Mouse (Mus musculus): ENCODE measurements at regions not wholly inside any gene's neighbourhood (a gene's known extent, or its start where the extent isn't known, plus 50 kb on each side); places are given as distances from the start of the nearest gene placed in this dataset.

GRCm38 (mm10) chr15:10838584-10839288, 113.4 kb upstream of the C1qtnf3 start:
- in situ Hi-C loops (cut with MseI, MboI): no loop called here

- in situ Hi-C loops (cut with MseI, MboI): no loop called here
These were observed 111.5 kb upstream of the C1qtnf3 start for GRCm38 (mm10) chr15:10840621-10841034.

GRCm38 (mm10) chr15:10843060-10843695, 109.0 kb upstream of the C1qtnf3 start:
- in situ Hi-C loops (cut with MseI, MboI): no loop called here

GRCm38 (mm10) chr15:10846722-10847121, 105.4 kb upstream of the C1qtnf3 start:
- in situ Hi-C loops (cut with MseI, MboI): no loop called here

- in situ Hi-C loops (cut with MseI, MboI): no loop called here
These were observed 87.9 kb upstream of the C1qtnf3 start for GRCm38 (mm10) chr15:10864004-10864775.

- in situ Hi-C loops (cut with MseI, MboI): no loop called here
These were observed 87.0 kb upstream of the C1qtnf3 start for GRCm38 (mm10) chr15:10865109-10865508.

GRCm38 (mm10) chr15:10866794-10867193, 85.3 kb upstream of the C1qtnf3 start:
- in situ Hi-C loops (cut with MseI, MboI): no loop called here

- in situ Hi-C loops (cut with MseI, MboI): no loop called here
These were observed 84.0 kb upstream of the C1qtnf3 start for GRCm38 (mm10) chr15:10868115-10868514.

- in situ Hi-C loops (cut with MseI, MboI): no loop called here
These were observed 83.2 kb upstream of the C1qtnf3 start for GRCm38 (mm10) chr15:10868716-10869585.

- in situ Hi-C loops (cut with MseI, MboI): no loop called here
These were observed 82.3 kb upstream of the C1qtnf3 start for GRCm38 (mm10) chr15:10869879-10870278.

GRCm38 (mm10) chr15:10872322-10872967, 79.7 kb upstream of the C1qtnf3 start:
- in situ Hi-C loops (cut with MseI, MboI): no loop called here

GRCm38 (mm10) chr15:10876328-10876727, 75.8 kb upstream of the C1qtnf3 start:
- in situ Hi-C loops (cut with MseI, MboI): loop anchor here (25.0 kb wide), 1 partner anchor 364 kb away; no protein-coding TSS in a partner anchor

- in situ Hi-C loops (cut with MseI, MboI): loop anchor here (25.0 kb wide), 1 partner anchor 369 kb away; no protein-coding TSS in a partner anchor
These were observed 70.4 kb upstream of the C1qtnf3 start for GRCm38 (mm10) chr15:10881726-10882125.

- in situ Hi-C loops (cut with MseI, MboI): loop anchor here (25.0 kb wide), 1 partner anchor 376 kb away; no protein-coding TSS in a partner anchor
These were observed 64.1 kb upstream of the C1qtnf3 start for GRCm38 (mm10) chr15:10887990-10888389.

GRCm38 (mm10) chr15:10890220-10890921, 61.8 kb upstream of the C1qtnf3 start:
- in situ Hi-C loops (cut with MseI, MboI): loop anchor here (25.0 kb wide), 1 partner anchor 378 kb away; no protein-coding TSS in a partner anchor

GRCm38 (mm10) chr15:10898309-10898708, 53.8 kb upstream of the C1qtnf3 start:
- in situ Hi-C loops (cut with MseI, MboI): loop anchor here (25.0 kb wide), 1 partner anchor 386 kb away; no protein-coding TSS in a partner anchor

GRCm38 (mm10) chr15:10898715-10899486, 53.2 kb upstream of the C1qtnf3 start:
- in situ Hi-C loops (cut with MseI, MboI): loop anchor here (25.0 kb wide), 1 partner anchor 387 kb away; no protein-coding TSS in a partner anchor

- in situ Hi-C loops (cut with MseI, MboI): loop anchor here (25.0 kb wide), 1 partner anchor 388 kb away; no protein-coding TSS in a partner anchor
These were observed 52.2 kb upstream of the C1qtnf3 start for GRCm38 (mm10) chr15:10899904-10900303.

- in situ Hi-C loops (cut with MseI, MboI): no loop called here
These were observed 51.1 kb upstream of the C1qtnf3 start for GRCm38 (mm10) chr15:10901075-10901474.
